Mouse (Mus musculus): ENCODE measurements at regions not wholly inside any gene's neighbourhood (a gene's known extent, or its start where the extent isn't known, plus 50 kb on each side); places are given as distances from the start of the nearest gene placed in this dataset.

DNA sequence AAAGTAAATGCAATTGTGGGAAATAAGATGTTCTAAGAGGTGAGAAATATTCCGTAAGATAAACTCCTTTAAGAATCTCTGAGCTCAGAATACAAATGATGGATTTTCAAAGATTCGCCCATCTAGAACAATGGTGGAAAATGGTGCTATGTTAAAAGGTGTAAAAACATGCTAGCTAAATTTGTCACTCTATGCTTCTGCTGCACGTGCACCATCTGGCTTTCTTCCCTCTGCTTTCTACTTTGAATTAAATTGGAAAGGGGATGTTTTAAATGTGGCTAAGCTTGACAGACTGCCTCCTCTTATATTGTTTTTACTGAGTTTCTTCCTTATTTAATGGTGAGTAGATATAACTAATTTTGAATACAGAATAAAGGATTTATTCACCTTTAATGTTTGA, 887.7 kb upstream of the Map3k7 start:
- no peak for TF ChIP-seq EP300 (IDR thresholded peaks at IDR 0.05)
- TF ChIP-seq CTCF (IDR thresholded peaks at IDR 0.05) = no peak

All from lung, postnatal 0 days (tissue).